Mouse (Mus musculus) lung, adult 18-20 months (tissue): ENCODE measurements around the gene Sdhc.
"Not testable (repeated sequence)": the region's sequence is repeated elsewhere in the genome, so short reads cannot be mapped to it uniquely, and the experiment has no call there.

ENCODE experiments used
- DNase-seq, 2 experiments: peaks; one replicate each; pipeline ENCODE4 v3.0.0; 2022; ENCODE audit warnings: mixed read lengths in 2 of 2

Gene Sdhc

GRCm38 (mm10) chr1:171111781-171112575 is 38.4 kb downstream of the Sdhc start:
- DNase-seq = peak; percentile 56 to 59

- peak; percentile 90 to 91 for DNase-seq
These were observed 39.2 kb downstream of the Sdhc start for GRCm38 (mm10) chr1:171111020-171111780.

GRCm38 (mm10) chr1:171110659-171111019 is 39.8 kb downstream of the Sdhc start:
- DNase-seq = no peak

- DNase-seq = no peak
These were observed 40.8 kb downstream of the Sdhc start for GRCm38 (mm10) chr1:171109620-171110019.

- DNase-seq = no peak
These were observed 45.2 kb downstream of the Sdhc start for GRCm38 (mm10) chr1:171105226-171105625.

GRCm38 (mm10) chr1:171103179-171103840 is 47.1 kb downstream of the Sdhc start:
- DNase-seq = no peak

- DNase-seq = peak; percentile 79 to 83
These were observed 47.7 kb downstream of the Sdhc start for GRCm38 (mm10) chr1:171102547-171103177.

- peak; percentile 84 to 86 for DNase-seq
These were observed 48.5 kb downstream of the Sdhc start for GRCm38 (mm10) chr1:171101733-171102546.

GRCm38 (mm10) chr1:171101033-171101432 is 49.4 kb downstream of the Sdhc start:
- no peak for DNase-seq

GRCm38 (mm10) chr1:171097612-171098011 is 52.8 kb downstream of the Sdhc start:
- DNase-seq = no peak

GRCm38 (mm10) chr1:171097136-171097535 is 53.3 kb downstream of the Sdhc start:
- no peak for DNase-seq

- DNase-seq = peak in 1 of 2 experiments; percentile 52
These were observed 54.1 kb downstream of the Sdhc start for GRCm38 (mm10) chr1:171096110-171096964.

GRCm38 (mm10) chr1:171094424-171094823 is 56.0 kb downstream of the Sdhc start:
- no peak for DNase-seq

- DNase-seq = no peak
These were observed 59.6 kb downstream of the Sdhc start for GRCm38 (mm10) chr1:171090761-171091160.

GRCm38 (mm10) chr1:171089891-171090290 is 60.5 kb downstream of the Sdhc start:
- DNase-seq = no peak

- peak in 1 of 2 experiments; percentile 34 for DNase-seq
These were observed 62.0 kb downstream of the Sdhc start for GRCm38 (mm10) chr1:171088237-171088869.

- DNase-seq = no peak
These were observed 64.7 kb downstream of the Sdhc start for GRCm38 (mm10) chr1:171085718-171086117.

GRCm38 (mm10) chr1:171081512-171082231 is 68.7 kb downstream of the Sdhc start:
- DNase-seq = not testable (repeated sequence)

- not testable (repeated sequence) for DNase-seq
These were observed 70.6 kb downstream of the Sdhc start for GRCm38 (mm10) chr1:171079825-171080224.

GRCm38 (mm10) chr1:171079345-171079744 is 71.1 kb downstream of the Sdhc start:
- not testable (repeated sequence) for DNase-seq
